Mouse (Mus musculus) adrenal gland, postnatal 10 days (tissue): ENCODE measurements around the gene Strc. TPM values are rescaled to one million over a fixed set of nuclear protein-coding genes. Genes with fewer than 3 reads are reported as not detected.
A peak's percentile ranks its signal among the peaks of the same experiment; 100 is the strongest.
"Not testable (repeated sequence)": the region's sequence is repeated elsewhere in the genome, so short reads cannot be mapped to it uniquely, and the experiment has no call there.

ENCODE experiments used
- DNase-seq: peaks from one replicate; pipeline ENCODE4 v3.0.0; 2021; ENCODE audit warnings: mixed read lengths
- long read RNA-seq, 2 experiments: library from polyadenylated mRNA; stranded (forward); transcript quantifications; one replicate each; pipeline ENCODE4 v2.0.0; 2021
- total RNA-seq, 2 experiments: library from RNA; stranded (reverse); gene quantifications; 2 replicates each; pipeline ENCODE4 v1.2.3; 2021

Gene Strc
- total RNA-seq, result not detected
- long read RNA-seq, experiment 1, result 0 reads
- long read RNA-seq, experiment 2, result 0 reads

- DNase-seq, result not testable (repeated sequence)
These were observed at the start of gene Strc for GRCm38 (mm10) chr2:121386961-121387575. TSS of gene Strc (minus strand) at chr2:121387168.

- DNase-seq, result no peak
These were observed 47.9 kb upstream of the Strc start for GRCm38 (mm10) chr2:121434854-121435253.

DNA sequence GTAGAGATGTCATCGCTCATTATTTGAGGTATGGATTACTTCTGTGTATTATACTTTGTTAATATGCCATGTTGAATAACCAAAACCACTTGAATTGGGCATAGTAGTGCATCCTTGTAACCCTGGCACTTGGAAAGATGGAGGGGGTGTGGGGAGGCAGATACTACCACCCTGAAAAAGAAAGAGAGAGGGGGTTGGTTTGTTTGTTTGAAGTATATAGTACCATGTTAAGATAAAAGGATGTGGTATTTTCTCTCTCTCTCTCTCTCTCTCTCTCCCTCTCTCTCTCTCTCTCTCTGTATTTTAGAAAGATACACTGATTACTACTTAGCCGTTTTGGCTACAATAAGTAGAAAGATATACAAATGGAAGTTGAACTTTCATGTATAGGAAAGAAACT, 38.9 kb upstream of the Strc start:
- no peak for DNase-seq

DNA sequence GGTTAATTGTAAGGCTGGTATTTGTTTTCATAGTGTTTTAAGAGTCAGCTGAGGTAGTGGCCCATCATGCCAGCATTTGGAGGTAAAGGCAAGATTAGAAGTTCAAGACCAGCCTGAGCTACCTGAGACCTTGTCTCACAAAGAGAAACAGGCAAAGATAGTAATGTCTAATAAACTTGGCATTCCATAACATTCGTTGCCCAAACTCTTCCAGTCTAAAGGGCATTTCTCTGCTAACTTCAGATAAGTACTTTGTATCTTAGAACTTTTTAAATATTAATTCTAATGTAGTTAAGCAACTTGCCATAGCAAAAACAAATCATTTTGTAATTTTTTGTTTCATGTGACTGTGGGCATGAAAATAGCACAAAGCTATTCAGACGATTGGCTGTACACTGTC, 36.2 kb upstream of the Strc start:
- DNase-seq, result no peak

GRCm38 (mm10) chr2:121418476-121418875, 31.5 kb upstream of the Strc start:
- no peak for DNase-seq

- no peak for DNase-seq
These were observed 29.4 kb upstream of the Strc start for GRCm38 (mm10) chr2:121416356-121416755.

- no peak for DNase-seq
These were observed 28.6 kb upstream of the Strc start for GRCm38 (mm10) chr2:121415591-121415990.

- DNase-seq, result no peak
These were observed 28.1 kb upstream of the Strc start for GRCm38 (mm10) chr2:121415103-121415502.

DNA sequence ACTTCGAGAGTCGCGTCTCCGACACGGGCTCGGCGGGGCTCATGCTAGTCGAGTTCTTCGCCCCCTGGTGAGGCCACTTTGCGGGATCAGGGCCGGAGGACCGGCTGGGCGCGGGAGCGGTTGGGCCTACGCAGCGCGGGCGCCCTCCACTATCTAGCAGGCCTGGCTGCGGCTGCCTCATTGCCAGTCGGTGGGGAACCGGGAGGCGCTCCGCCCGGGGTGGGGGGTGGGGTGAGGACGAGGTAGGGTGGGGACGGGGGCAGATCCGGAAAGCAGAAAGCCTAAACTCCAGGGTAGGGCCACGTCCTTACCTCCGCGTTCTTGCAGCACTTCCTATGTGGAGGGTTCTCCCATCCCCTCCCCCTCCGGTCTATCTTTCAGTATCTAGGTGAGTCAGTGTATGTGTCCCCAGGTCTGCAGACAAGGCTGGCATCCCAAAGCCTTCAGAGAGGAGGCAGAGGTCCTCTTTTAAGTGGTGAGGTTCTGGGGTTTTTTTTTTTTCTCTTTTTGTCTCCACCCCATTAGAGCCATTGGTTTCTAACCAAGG, 27.2 kb upstream of the Strc start:
- DNase-seq, result no peak

DNA sequence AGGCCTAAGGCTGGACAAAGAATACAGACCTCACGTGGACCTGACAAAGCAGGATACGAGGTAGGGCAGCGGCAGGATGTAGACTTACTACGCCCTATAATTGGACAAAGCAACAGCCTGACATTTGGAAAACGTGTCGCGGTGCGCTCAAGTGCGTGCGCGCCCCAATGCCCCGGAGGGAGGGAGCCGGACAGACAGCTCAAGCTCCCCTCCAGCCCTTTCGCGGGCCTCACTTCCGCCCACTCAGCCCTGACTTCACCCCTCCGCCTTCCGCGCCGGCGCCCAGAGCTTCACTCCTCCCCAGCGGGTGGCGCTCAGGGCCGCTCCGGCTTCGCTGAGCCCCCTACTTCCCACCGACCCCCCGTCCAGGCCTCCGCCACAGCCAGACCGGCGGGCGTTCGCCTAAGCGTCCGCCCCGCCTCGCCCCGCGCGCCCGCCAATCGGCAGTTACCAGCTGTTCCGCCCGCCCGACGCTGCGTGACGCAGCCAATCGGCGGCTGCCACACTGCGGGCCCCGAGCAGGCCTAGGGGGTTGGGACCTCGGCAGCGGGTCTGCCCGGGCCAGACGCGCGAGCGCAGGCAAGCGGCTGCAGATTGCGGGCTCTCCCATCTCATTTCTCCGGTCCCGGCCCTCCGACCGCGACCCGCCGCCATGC, 26.5 kb upstream of the Strc start, which contains the start of the genes Pdia3 and Catsper2:
Gene Pdia3, plus strand, starts transcription at position 389 of the 656 bp plus-strand sequence.
Gene Catsper2, minus strand, starts transcription at position 406 of the 656 bp plus-strand sequence.
- DNase-seq, result peak; percentile 97

DNA sequence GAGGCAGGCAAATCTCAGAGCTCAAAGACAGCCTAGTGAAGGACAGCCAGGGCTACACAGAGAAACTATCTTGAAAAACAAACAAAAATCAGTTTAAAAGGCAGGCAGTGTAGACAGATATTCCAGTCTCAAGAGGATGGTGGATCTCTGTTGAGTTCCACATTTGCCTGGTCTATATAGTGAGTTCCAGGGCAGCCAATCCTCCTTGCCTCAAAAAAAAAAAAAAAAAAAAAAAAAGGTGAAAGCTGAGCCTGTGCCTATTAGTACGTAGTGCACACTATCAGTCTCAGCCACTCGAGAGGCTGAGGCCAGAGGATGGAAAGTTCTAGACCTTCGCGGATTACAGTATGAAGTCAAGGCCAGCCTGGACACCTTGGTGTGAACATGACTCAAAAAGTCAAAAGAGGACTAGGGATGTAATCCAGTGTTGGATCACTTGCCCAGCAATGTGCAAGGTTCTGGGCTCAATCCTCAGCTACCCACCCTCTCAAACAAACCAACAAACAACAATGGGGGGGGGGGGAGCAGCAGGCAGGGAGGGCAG, 25.9 kb upstream of the Strc start:
- DNase-seq, result no peak

- DNase-seq, result peak; percentile 37
These were observed 21.2 kb upstream of the Strc start for GRCm38 (mm10) chr2:121408160-121408559.

DNA sequence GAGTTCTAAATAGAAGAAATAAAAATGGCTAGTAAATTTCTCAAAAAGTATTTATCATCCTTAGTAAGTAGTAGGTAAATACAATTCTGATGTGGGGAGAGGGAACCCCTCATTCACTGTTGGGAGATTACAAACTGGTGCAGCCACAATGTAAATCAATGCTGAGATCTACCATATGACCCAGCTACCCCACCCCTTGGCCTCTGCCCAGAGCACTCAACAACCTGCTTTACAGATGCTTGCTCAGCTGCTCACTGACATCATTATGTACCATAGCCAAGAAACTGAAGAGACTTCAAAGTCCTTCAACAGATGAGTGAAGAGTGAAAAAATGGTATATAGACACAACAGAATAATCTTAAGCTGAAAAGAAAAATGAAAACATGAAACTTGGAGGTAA, 16.3 kb upstream of the Strc start:
- DNase-seq, result no peak

DNA sequence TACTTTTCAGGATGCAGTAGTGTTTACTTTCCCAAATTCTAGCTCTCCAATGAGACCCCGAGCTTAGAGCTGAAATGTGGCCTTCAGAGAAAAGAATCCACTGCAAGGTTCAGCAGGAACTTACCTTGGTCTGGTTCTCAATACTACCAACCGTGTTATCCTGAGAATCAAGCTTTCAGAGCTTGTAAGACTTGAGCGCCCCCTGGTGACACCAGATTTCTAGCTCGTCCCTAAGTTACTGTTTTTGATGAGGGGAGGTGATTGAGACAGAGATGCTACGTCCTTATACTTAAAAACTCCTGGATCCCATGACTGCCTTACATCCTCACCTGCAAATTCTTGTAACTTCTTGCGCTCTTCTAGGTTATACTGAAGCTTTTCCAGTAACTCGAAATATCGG, 9.7 kb upstream of the Strc start:
- peak; percentile 90 for DNase-seq

DNA sequence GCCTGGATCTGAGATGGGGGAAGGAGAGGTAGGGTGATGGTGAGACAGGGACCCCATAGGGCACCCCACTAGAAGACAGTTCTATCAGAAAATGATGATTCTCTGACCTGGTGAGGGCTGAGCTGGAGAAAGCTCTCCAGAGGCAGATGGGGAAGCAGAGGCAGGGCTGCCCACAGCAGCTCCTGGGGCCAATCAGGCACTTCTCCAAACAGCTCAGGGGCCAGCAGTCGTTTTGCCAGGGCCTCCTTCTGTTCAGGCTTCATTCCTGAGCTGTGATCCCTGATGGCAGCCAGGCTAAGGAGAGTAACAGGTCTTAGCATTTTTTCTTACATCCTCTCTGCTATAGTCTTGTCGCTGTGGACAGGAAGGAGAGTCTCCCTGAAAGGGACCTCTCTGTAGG, 12.2 kb downstream of the Strc start:
- DNase-seq, result no peak

DNA sequence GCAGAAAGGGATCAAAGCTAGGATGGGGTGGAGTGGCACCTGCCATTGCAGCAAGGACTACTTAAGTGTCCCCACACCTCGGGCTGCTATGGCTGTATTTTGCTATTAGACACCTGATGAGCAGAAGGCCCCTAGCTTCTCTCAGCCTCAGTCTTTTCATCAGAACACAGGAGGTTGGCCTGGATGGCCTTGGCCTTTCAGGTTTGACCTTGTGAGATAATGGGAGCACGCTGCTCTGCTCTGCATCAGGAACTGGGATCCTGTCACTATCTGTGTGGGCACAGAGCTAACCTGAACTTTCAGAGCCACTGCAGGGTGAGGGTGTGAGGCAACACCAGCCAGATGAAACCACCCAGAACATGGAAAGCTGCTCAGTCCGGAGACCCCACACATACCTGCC, 14.7 kb downstream of the Strc start:
- DNase-seq, result peak; percentile 19

DNA sequence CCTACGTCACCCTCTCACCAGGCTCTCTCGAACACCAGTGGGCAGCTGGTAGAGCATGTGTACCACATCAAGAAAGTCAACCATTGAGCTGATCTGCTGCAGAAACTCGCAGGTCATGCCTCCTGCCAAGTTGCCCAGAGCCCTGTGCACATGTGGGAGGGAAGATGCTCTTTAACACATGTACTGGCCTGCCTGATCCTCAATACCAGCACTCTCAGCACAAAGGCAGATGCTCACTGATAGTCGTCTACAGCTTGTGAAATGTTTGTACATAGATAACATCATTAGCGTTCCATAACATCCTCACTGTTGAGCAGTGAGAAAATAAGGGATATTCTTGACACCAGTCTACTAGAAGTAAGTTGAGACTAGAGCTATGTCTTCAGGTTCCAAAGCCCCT, 16.0 kb downstream of the Strc start:
- DNase-seq, result no peak

DNA sequence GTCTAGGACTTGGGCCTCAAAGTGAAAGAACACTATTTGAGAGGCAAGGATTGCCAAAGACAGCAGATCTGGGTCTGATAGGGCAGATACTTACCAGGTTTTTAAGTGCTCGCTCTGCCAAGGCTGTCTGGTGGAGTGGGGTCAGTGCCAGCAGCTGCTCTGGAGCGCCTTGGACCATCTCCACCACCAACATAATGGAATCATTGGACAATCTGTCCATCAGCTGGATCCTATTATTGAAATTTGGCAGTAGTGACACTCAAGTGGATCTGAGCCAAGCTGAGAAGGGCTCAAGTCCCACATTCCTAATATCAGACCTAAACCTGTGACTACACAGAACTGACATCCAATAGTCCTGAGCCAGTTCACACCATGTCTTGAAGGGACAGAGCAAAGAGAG, 18.1 kb downstream of the Strc start:
- no peak for DNase-seq

DNA sequence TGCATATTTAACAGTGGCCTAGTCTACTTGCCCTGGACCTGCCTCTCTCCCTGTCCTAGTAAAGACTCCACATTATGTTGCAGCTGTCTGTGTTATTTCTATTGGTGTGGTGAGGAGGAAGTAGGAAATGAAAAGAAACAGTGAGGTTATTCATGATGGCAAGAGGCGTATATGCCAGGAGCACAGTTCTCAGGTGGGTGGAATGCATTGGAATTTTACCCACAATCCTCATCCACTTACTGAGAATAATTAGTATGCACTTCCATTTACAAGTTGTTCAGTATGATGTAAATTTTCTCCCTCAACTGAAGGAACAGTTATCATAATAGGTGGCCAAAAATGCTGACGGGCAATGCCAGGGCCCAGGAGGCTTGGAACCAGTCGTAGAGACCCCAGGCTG, 23.3 kb downstream of the Strc start:
- no peak for DNase-seq

GRCm38 (mm10) chr2:121359461-121359860, 27.5 kb downstream of the Strc start:
- no peak for DNase-seq

- peak; percentile 65 for DNase-seq
These were observed 28.6 kb downstream of the Strc start for GRCm38 (mm10) chr2:121358381-121358780.

DNA sequence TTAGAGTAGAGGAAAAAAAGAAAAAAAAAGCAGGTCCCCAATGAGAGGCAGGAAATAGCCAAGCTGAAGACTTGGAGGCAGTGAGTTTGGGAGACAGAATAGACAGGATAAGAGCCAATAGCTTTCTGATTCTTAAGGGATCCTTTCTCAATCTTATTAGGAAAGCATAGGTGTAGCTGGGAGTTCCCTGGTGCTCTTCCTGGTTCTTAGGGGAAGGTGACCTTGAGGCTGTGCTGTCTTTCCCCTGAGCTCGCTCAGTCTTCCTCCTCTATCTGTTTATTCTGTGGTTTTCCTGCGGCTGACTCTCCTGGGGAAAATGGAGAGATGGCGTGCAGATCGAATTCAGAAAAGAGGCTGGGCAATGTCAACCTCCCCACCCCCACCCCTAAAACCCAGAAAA, 29.0 kb downstream of the Strc start:
- DNase-seq, result no peak

DNA sequence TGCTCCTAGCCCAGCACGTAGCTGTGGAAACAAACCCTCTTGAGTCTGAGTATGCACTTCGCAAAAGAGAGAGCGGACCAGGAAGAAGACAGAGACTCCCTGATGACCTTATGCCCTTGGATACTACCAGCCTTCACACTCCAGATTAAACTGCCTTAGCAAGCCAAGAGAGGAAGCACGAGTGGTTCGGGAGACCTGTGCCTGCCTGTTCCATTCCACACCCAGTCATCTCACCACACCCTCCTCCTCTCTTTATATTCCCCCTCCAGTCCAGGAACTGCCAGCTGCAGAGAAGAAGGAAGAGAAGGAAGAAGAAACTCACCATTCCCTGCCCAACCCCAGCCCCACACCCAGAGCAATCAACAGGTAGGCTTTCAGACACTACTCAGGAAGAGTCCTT, 29.5 kb downstream of the Strc start, which contains the start of gene Ckmt1:
Gene Ckmt1, plus strand, starts transcription at position 221 of the 400 bp plus-strand sequence.
- DNase-seq, result no peak
